Mouse (Mus musculus) spleen, adult 12 weeks (tissue): ENCODE measurements around the gene Hdgfl2.
A peak's percentile ranks its signal among the peaks of the same experiment; 100 is the strongest.
"Not testable (repeated sequence)": the region's sequence is repeated elsewhere in the genome, so short reads cannot be mapped to it uniquely, and the experiment has no call there.

Experiments used
- DNase-seq: peaks from one replicate; pipeline ENCODE4 v3.0.0; 2022; ENCODE audit warnings: low spot score

The Hdgfl2 gene

DNA sequence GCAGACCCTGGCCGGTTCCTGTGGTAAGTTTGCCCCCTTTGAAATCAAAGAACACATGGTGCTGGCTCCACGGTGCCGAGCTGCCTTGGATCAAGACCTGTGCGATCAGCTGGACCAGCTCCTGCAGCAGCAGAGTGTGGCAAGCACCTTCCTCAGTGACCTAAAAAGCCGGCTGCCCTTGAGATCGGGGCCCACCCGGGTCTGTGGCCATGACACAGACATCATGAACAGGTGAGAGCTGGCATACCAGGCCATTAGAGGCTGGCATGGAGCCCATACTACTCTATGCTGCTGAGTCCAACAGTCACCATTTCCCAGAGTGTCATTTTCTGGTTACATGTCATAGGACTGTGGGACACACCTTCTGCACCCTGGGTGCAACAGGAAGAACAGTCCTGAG is 17.4 kb upstream of the Hdgfl2 start:
- no peak for DNase-seq

DNA sequence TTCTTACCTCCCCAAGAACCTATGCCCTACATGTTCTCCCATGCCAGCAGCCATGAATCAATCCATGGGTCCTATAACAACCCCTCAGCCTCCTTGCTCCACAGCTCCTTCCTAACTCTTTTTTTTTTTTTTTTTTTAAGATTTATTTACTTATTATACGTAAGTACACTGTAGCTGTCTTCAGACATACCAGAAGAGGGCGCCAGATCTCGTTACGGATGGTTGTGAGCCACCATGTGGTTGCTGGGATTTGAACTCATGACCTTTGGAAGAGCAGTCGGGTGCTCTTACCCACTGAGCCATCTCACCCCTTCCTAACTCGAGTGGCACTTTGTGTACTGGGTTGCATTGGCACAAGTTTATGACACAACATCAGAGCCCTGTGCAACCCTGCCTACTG is 13.7 kb upstream of the Hdgfl2 start:
- DNase-seq = not testable (repeated sequence)

DNA sequence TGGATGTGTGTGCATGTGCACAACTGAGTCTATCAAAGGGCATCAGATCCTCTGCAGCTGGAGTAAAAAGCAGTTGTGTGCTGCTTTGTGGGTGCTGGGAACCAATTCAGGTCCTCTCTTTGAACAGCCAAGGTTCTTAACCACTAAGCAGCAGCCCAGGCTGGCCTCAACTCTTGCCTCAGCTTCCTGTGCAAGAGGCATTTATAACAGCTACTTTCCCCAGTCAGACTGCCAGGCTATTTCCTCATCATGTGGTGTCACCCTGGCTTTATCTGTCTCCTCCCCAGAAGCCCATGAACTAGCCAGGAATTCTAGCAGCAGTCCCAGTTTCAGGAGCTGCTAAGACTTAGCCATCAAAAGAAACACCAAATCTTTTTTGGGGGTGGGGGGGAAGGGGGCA is 13.0 kb upstream of the Hdgfl2 start:
- DNase-seq = no peak

DNA sequence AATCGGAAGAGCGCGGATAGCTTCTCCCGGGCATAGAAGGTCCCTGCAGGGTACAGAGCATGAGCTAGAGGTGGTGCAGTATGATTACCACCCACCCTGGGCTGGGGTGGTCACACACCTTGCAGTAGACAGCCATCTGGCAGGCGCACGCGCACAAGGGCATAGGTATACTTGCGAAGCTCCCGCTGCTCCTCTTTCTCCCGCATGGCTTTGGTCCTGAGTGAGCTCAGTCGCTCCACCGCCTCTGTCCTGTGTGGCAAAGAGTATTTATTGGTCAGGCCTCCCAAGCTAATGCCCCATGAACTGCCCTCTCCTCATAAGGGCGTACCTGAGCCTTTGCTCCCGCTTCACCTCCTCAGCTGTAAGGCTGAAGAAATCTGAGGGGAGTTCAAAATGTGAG is 10.4 kb upstream of the Hdgfl2 start:
- DNase-seq = no peak

DNA sequence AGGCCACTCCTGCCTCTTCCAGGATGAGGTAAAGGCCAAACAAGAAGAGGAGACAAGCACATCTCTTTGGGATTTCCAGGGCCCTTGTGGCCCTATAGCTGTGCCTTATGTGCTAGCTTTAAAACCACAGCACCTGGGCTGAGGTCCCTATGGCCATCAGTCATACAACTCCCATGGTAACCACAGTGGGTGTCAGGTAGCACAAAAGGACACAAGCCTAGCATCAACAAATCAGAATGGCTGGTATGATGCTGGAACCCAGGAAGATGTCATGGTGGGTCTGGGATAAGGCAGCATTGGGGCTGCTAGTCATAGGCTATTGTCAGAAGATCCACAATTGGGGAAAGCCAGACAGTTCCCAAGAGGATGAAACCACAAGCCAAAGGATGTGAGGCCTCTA is 8.3 kb upstream of the Hdgfl2 start:
- DNase-seq = no peak

DNA sequence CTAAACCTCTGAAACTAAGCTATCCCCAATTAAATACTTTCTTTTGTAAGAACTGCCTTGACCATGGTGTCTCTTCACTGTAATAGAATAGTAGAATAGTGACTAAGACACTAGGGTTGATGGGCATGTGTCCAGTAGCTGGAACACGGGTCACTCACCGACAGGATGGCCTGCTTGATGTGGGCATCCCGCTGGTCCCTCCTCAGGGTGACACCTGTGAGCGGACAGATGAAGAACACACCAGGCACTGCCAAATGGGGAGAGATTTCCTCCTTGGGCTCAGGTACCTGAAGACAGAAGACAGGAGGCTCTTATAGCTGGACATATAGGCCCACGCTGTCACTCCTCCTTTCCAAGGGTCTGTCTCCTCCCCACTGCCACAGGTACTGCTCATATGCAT is 7.2 kb upstream of the Hdgfl2 start:
- no peak for DNase-seq

DNA sequence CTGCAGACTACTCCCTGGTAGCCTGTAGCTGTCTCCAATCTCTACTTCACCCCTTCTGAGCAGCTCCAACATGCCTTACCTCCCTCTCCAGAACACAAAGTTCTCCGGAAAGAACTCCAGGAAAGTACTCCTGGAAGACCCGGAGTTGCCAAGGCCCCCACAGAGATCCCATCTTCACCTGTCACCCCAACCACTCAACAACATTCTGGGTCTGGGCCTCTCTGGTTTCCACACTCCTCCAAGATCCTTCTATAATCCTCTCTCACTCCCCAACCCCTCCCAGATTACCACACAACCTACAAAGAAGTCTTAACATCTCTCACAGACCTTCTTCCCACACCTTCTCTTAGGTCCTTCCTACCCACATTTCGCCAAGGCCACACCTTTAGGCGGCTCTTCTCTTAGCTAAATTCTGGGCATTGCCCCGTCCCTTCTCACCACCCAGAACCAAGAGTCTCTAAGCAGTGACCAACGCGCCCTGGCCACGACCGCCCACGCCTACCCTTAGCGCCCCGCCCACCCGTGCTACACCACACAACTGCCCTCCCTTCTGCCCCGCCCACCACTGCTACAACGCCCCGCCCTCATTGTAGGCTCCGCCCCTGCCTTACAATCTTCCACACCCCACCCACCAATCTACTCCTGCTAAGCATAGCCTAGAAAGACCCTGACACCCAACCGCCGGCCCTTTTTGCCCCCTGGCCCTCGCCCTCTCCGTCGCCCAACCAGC is 5.2 kb upstream of the Hdgfl2 start:
- DNase-seq = peak; percentile 80

DNA sequence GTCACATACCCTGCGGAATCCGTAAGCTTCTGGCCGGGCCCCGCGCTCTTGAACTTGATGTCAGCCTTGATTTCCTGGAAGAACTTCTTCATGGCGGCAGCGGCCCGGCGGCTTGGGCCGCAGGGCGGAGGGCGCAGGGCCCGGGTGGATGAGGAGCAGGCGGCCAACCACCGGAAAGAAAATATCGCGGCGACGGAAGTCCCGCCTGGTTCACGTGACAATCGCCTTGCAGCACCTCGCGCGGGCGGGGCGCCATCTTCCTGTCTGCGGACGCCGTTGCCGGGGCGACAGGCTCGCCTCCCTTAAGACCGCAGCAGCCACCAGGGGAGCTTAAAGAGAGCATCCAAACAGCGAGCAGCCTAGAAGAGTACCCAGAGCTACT is 4.6 kb upstream of the Hdgfl2 start, which contains the start of gene Ubxn6:
Gene Ubxn6, minus strand, starts transcription at position 202 of the 382 bp plus-strand sequence.
- peak; percentile 90 for DNase-seq

DNA sequence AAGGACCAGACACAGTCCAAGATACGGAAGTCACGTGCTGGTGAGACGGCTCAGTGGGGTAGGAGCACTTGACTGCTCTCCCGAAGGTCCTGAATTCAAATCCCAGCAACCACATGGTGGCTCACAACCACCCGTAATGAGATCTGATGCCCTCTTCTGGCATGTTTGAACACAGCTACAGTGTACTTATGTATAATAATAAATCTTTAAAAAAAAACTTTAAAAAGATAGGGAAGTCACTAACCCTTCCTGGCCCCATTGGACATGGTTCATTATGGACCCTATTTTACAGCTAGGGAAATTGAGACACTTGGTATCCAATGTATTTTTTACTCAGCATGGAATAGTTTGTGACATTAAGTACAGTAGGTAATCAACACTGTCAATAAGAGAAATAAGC is 1.9 kb upstream of the Hdgfl2 start:
- DNase-seq = no peak

DNA sequence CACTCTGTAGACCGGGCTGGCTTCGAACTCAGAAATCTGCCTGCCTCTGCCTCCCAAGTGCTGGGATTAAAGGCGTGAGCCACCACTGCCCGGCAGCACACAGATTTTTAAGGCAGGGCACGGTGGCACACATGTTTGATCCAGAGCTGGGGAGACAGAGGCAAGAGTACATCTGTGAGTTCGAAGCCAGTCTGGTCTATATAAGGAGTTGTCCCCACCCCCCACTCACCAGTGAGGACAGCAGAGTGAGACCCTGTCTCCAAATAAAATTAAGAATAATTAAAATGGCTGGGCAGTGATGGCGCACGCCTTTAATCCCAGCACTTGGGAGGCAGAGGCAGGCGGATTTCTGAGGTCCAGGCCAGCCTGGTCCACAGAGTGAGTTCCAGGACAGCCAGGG is 1.1 kb upstream of the Hdgfl2 start:
- not testable (repeated sequence) for DNase-seq

DNA sequence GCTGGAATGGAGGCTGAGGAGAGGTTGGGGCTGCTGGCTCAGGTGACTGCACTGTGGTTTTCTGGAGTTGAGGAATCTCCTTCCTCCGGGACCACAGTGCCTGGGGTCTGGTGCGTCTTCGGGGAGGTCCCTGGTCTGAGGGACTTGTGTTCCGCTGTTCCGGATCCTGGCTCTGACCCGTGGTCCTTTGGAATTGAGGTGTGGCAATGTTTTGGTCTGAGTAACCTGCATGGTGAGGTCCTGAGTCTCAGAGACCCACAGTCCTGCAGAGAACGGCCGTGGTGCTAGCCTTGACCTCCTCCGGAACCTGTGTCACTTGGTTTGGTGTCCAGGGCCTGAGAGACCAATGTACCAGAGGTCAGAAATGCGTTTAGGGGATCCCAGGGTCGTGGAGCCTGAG is 487 bp downstream of the Hdgfl2 start:
- DNase-seq = peak; percentile 14

DNA sequence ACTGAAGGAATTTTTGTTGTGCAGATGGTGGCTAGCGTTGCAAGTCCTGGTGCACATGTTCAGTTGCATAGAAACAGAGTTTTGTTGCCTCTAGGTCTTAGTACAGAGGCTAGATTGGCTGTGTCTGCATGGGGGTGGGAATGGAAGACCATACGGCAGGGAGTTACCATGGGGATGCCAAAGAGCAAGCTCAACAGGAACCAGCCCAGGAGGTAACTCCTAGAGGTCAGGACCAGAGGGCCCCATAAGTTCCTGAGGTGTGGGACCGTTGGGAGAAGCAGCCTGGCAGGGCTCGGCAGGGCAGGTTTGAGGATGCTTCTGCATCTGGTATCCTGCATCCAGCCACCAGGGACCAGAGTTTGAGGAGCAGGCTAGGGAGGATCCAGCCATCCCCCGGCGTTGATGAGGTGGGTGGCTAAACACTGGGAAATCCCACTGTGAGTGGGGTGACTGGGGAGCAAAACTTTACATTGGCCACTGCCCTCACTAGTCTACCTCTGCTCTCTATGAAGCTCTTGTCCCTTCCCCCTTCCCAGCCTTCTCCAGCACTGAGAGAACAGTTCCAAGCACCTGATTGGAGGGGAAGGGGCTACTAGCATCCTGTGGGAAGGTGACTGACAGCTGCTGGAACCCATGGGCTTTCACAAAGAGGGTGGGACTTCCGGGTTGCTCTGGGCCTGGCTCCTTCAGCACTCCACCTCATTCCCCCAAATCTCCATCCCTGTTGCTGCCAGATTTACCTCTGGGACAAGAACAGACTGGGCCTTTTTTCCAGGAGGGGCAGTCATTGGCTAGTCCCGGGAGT is 1.5 kb downstream of the Hdgfl2 start:
- DNase-seq = no peak

DNA sequence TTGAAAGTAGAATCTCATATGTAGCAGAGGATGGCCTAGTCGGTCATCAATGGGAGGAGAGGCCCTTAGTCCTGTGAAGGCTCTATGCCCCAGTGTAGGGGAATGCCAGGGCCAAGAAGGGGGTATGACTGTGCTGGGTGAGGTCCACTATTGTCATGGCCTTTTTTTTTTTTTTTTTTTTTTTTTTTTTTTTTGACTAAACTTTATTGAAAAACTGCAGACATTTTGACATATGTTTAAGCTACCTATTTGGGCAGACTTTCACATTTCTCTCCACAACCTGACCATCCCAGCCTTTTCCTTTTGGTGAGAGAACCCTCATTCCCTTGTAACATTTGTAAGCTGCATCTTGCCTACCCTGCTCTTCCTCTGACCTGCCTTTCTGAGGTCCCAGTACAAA is 12.9 kb downstream of the Hdgfl2 start:
- no peak for DNase-seq

DNA sequence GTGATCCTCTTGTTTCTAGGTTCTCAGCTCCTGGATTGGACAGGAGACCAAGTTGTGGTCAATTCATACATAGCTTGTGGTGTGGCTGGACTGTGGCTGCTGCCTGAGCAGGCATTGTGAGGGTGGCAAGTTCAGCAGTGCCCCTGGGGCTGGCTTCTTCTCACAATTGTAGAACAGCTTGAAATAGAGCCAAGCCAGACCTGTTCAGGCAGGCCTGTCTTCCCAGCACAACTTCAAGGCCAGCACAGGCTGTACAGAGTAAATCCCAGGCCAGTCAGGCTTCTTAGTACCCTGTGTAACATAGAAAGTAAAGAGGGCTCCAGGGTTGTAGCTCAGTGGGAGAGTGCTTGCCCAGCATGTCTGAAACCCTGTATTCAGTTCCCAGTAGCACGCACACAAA is 13.4 kb downstream of the Hdgfl2 start:
- DNase-seq = no peak

DNA sequence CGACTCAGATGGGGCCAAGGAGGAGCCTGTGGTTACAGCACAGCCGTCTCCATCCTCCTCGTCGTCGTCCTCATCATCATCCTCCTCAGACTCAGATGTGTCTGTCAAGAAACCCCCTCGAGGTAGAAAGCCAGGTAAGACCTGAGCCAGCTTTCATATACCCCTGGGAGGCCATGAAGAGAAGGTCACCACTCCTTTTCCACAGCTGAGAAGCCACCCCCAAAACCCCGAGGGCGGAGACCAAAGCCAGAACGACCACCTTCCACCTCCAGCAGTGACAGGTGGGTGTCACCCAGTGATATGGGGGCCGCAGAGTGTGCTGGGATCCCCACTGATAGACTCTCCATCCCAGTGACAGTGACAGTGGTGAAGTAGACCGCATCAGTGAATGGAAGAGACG is 17.4 kb downstream of the Hdgfl2 start:
- DNase-seq = no peak

DNA sequence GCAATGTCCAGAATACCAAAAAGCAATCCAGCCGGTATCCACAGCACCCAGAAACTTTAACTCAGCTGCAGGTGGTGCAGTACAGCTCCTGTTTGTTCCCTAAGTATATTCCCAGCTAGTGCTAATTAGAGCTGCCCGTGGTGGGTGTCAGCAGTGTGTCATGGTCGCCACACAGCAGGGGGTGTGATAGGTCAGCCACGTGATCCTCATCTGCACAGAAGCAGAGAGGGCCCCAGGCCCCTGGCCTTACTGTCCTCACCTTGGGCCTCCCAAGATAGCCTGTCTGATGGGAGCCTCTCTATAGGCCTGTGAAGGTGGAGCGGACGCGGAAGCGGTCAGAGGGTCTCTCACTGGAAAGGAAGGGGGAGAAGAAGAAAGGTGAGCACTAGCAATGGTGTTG is 18.7 kb downstream of the Hdgfl2 start:
- no peak for DNase-seq

DNA sequence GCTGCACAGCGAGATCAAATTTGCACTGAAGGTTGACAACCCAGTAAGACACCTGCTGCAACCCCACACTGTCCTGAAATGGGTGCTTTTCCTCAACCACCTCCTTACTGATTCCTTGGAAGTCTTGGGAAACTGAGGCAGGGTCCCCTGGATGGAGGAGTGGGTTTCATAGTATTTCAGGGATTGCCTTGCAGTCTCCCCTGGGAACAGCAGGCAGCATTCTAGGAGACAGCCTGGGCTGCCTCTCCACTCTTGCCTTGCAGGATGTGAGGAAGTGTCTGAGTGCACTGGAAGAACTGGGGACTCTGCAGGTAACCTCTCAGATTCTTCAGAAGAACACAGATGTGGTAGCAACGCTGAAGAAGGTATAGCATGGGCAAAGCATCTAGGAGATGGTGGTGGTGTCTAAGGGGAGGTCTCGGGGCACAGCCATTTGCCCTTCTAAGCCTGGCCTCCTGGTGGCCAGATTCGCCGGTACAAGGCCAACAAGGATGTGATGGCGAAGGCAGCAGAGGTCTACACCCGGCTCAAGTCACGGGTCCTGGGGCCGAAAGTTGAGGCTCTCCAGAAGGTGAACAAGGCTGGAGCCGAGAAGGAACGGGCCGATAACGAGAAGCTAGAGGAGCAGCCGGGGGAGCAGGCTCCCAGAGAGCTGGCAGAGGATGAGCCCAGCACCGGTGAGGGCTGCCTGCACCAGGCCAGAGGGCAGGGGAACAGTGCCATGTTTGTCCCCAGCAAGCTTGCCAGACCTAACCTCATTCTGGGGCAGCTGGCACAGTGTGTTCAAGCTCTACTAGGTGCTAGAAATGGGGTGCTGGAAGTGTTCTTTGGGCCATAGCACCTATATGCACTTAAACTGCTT is 19.5 kb downstream of the Hdgfl2 start:
- no peak for DNase-seq

DNA sequence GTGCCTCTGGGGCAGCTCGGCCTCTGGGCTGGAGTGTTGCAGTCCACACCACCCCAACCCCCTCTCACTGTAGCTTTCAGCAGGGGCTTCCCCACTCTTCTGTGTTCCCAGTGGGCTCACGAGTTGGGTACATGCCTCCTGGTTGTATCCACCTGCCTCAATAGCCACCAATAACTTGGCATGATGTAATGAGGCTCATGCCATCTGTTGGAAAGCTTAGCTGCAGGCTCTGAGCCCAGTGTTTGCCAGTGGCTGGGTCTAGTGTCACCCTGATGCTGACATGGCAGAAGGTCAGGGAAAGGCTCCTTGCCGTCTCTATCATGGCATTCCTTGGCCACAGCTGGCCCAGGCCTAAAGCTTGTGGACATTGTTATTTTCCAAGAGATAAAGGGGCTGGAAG is 21.4 kb downstream of the Hdgfl2 start:
- DNase-seq = no peak

DNA sequence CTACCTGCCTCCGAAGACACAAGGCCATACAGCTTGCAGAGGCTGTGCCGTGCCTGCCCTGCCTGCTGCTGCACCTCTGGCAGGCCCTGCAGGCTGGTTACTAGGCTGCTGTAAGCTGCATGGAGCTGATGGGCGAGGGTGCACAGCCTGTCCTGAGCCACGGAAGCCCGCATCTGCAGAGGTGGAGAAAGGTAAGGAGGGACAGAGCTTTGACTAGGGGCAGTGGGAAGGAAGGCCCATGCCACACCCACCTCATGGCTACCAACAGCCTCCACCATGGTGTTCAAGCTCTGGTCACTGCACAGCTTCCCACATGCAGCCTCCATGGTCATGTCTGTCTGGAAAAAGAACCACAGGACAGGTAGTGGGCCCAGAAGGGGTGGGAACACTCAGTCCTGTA is 22.7 kb downstream of the Hdgfl2 start:
- no peak for DNase-seq

DNA sequence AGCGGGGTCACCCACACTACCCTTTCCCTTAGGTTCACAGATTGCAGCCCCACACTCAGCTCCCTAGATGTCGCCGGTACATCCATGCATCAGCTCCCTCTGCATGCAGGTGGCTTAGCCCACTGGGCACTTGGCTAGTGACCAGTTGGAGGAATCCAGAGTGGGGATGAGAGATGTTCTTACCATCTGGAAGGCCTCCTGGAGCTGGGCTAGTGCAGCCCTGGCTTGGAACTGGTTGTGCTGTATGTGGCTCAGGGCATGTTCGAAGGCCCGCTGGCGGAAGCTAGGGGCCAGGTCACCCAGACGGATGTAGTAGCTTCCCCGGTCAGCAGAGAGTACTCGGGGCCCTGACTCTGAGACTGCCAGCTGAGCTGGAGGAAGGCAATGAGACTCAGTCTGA is 23.5 kb downstream of the Hdgfl2 start:
- no peak for DNase-seq

DNA sequence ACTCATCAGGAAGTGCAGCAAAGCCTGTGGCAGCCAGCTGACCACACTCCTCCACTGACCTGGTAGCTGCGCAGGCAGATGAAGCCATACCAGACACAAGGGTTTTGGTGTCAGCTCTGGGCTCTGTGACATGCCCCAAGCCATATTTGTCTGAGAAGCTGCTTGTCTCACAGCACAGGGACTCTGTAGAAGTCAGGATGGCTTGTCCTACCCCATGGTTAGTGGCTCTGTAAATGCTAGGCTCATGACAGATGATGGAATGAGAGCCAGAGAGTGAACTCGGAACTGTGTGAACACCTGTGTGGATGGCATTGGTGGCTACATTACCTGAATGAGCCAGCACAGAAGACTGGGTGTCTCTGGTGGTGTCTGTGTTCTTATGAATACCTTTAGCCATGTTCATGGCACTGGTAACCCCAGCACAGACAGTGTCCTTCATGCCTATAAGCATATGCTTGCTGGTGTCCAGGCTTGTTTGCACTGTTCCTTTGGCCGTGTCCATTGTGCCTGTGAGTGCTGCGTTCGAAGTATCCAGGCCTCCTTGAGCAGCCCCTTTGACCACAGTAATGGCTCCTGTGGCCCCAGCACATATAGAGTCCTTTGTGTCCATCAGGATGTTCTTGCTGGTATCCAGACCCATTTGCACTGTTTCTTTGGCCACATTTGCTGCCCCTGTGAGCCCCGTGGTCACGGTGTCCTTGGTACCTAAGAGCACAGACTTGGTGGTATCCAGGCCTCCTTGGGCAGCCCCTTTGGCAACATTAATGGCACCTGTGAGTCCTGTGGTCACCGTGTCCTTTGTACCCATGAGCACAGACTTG is 24.2 kb downstream of the Hdgfl2 start:
- DNase-seq = no peak

DNA sequence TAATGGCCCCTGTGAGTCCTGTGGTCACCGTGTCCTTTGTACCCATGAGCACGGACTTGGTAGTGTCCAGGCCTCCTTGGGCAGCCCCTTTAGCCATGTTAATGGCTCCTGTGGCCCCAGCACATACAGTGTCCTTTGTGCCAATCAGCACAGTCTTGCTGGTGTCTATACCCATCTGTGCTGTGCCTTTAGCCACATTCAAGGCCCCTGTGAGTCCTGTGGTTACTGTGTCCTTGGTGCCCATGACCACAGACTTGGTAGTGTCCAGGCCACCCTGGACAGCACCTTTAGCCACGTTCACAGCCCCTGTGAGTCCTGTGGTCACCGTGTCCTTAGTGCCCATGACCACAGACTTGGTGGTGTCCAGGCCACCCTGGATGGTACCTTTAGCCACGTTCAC is 25.4 kb downstream of the Hdgfl2 start:
- DNase-seq = not testable (repeated sequence)
